Mouse (Mus musculus) heart, adult 2 months (tissue): Measurements from ENCODE around the gene Cpxm2.

Experiments used
- CTCF ChIP-seq: fragments of 200-600 bp; IDR thresholded peaks from 2 replicates; pipeline ENCODE4 v1.8.1; 2022; ENCODE audit warnings: antibody characterized with exemption, mild to moderate bottlenecking, moderate library complexity
- EP300 ChIP-seq: fragments of 200-500 bp; IDR thresholded peaks from 2 replicates; pipeline ENCODE4 v1.6.1; 2011; ENCODE audit warnings: low read depth, low read length, control low read depth; ENCODE audit not compliant: insufficient read depth
- POLR2A ChIP-seq: fragments of 200-500 bp; IDR thresholded peaks from 2 replicates; pipeline ENCODE4 v1.6.1; 2011; ENCODE audit warnings: mild to moderate bottlenecking, low read depth, low read length, control low read depth; ENCODE audit not compliant: insufficient read depth

DNA sequence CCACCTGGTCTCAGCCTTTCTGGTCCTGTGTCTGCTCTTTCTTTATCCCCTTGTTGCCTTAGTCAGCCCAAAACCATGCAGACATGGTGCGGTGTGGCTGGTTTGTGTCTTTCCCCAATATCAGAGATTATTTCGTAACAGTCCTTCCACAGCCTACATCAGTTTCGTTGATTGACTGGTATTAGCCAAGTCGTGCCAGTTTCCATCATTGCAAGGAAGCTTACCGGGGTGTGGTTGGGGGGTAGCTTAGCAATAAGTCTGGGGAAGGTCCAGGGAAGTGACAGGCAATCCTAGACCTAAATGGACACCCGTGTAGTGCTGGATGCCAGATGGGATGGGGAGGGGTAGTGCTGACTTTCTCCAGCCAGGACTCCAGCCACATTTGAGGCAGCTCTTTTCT lies 128.9 kb downstream of the Cpxm2 start:
- no peak for TF ChIP-seq POLR2A
- TF ChIP-seq CTCF: no peak
- TF ChIP-seq EP300: no peak
